Mouse (Mus musculus): ENCODE measurements at regions not wholly inside any gene's neighbourhood (a gene's known extent, or its start where the extent isn't known, plus 50 kb on each side); places are given as distances from the start of the nearest gene placed in this dataset.

DNA sequence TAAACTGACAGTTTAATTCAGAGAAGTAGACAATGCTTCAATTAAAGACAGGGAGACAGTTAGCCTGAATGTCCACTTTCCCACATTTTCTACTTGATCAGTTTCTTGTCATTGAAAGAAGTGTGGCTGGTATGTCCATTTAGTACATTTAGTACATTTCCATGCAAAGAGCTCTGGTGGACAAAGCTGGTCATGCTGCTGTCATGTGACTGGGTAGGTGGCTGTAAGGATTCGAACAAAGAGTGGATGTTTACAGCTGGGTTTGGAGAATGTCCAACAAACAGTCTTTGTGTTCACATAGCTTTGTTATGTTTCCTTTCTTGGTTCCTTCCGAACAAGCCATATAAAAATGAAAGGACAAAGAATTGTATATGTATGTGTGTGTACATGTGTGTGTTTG, 241.3 kb downstream of the Ahr start:
- TF ChIP-seq MYOG (IDR thresholded peaks at IDR 0.05; ENCODE audit: control insufficient read depth in 1 of 3, insufficient read depth in 1 of 3, insufficient read length in 2 of 3, low read depth in 2 of 3), result no peak
- no peak for TF ChIP-seq MAX (IDR thresholded peaks at IDR 0.05; ENCODE audit: low read depth)
- peak; percentile 67 for TF ChIP-seq USF1 (IDR thresholded peaks at IDR 0.05; ENCODE audit: low read depth)
- no peak for TF ChIP-seq POLR2A (IDR thresholded peaks at IDR 0.05; ENCODE audit: insufficient read length, low read depth)
- no peak for TF ChIP-seq TCF12 (IDR thresholded peaks at IDR 0.05; ENCODE audit: insufficient read depth, poor library complexity, severe bottlenecking)
- no peak for TF ChIP-seq TCF3 (IDR thresholded peaks at IDR 0.05; ENCODE audit: insufficient read length, low read depth)
